Mouse (Mus musculus) embryonic fibroblast, embryonic 13.5 days (primary cell): ENCODE results near the gene Tgm3.

ENCODE experiments used
- CTCF ChIP-seq: IDR thresholded peaks from 2 replicates; pipeline ENCODE4 v1.5.1; 2011; ENCODE audit warnings: mild to moderate bottlenecking, control low read depth, low read length, moderate library complexity, borderline replicate concordance; ENCODE audit not compliant: insufficient read depth
- POLR2A ChIP-seq: IDR thresholded peaks from 2 replicates; pipeline ENCODE4 v1.6.1; 2011; ENCODE audit warnings: low read depth, mild to moderate bottlenecking, control low read depth, low read length, moderate library complexity

GRCm38 (mm10) chr2:129998476-129998875 lies 13.7 kb upstream of the Tgm3 start:
- no peak for TF ChIP-seq CTCF
- TF ChIP-seq POLR2A = no peak
